Mouse (Mus musculus): ENCODE measurements at regions not wholly inside any gene's neighbourhood (a gene's known extent, or its start where the extent isn't known, plus 50 kb on each side); places are given as distances from the start of the nearest gene placed in this dataset.

DNA sequence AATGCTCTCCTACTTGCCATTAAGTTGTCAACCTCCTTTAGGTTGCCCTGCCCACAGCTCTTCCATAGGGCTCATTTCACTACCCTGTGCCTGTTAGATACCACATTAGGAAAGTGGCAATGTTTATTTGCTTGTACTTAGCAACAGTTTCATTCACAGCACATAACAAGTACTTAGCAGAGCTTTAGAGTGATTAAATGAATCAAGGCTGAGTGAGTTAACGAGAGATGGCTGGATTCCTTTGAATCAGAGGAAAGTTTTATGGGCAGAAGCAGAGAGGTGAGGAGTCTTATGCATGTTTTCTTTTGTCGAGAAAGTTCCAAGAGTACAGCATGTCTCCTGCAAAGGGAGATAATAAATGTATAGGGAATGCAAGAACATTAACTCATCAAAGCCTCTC lies 60.5 kb downstream of the Ptgs2 start:
- ATAC-seq (no peak), DNase-seq (no peak)
- no peaks in the 10 kb centered on the region for H3K36me3 ChIP-seq (replicated peaks; ENCODE audit: insufficient read depth, low read length)
- no peak overlapping the region for H3K4me3 ChIP-seq (ENCODE audit: low read depth, low read length)
- H3K27me3 ChIP-seq (ENCODE audit: insufficient read depth, low read length) = no peaks in the 10 kb centered on the region
- TF ChIP-seq CTCF (IDR thresholded peaks at IDR 0.05; ENCODE audit: low read depth) (no peak), EP300 (IDR thresholded peaks at IDR 0.05; ENCODE audit: low read depth) (no peak)
- no peaks in the 10 kb centered on the region for H3K9me3 ChIP-seq (ENCODE audit: low read length)
- H3K27ac ChIP-seq (ENCODE audit: low read depth) = no peak overlapping the region
- no peak overlapping the region for H3K9ac ChIP-seq (replicated peaks)
- no peaks in the 10 kb centered on the region for H3K4me1 ChIP-seq (ENCODE audit: insufficient read depth)
- WGBS (ENCODE audit: insufficient replicate concordance) = 63% methylated on average over 2 of the region's 2 CpGs
- H3K4me2 ChIP-seq (ENCODE audit: low read depth, low read length) = no peak overlapping the region

DNA sequence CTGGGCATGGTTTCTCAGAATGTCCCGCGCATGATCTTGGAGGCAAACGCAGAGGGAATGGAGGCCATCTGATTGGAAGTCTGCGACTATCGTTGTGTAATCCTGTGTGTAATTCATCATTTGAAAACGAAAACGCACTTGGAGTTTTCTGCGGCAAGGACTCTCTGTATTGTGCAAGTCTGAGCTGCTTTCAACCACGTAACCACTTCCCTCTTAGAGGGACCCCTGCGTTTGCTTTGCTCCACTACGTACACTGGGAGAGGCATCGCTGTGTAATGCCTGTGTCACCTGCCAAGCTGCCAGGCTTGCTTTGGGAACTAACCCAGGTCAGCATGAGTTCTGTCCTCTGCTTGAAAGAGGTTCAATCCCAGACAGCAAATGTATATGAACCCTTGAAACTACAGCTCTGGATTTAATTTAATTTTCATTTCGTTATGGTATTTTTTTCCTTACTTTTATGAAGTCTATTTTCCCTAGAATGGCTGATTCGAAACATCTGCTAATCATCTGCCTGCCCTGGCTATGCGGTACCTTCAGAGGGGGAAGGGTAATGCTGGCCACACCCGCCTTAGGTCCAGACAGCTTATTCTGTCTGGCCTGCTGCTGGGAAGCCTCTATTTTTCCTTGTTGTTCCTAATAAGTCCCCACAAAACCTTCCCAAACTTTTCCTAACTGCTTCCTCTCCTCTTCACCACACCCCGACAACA lies 65.2 kb downstream of the Ptgs2 start:
- Histone ChIP-seq H3K36me3 (replicated peaks; ENCODE audit: insufficient read depth, low read length) (no peaks in the 10 kb centered on the region), H3K4me1 (ENCODE audit: insufficient read depth) (no peaks in the 10 kb centered on the region), H3K9ac (replicated peaks) (no peak overlapping the region), H3K9me3 (ENCODE audit: low read length) (no peaks in the 10 kb centered on the region), H3K4me3 (ENCODE audit: low read depth, low read length) (no peak overlapping the region), H3K27me3 (ENCODE audit: insufficient read depth, low read length) (no peaks in the 10 kb centered on the region), H3K27ac (ENCODE audit: low read depth) (peak overlapping the region; percentile 64), H3K4me2 (ENCODE audit: low read depth, low read length) (peak overlapping the region; percentile 42)
- DNase-seq (peak; percentile 41), ATAC-seq (peak; percentile 83)
- 21% methylated on average over 17 of the region's 17 CpGs for WGBS (ENCODE audit: insufficient replicate concordance)
- TF ChIP-seq CTCF (IDR thresholded peaks at IDR 0.05; ENCODE audit: low read depth) = no peak

DNA sequence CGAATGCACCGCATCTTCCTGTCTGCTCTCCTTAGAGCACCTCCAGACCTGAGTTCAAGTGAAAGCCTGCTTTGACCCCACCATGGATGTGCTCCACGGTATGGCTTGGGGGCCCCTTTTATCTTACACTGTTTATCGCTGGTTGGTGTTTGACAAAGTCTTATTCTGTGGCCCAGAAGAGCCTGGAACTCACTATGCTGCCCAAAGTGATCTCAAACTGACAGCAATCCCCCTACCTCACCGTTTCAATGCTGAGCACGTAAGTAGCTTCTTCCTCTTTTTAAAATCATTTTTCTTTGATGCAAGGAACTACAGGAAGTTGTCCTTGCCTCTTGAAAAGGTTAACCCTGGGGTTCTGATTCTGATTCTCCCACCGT lies 65.8 kb downstream of the Ptgs2 start:
- Histone ChIP-seq H3K9me3 (ENCODE audit: low read length) (no peaks in the 10 kb centered on the region), H3K27me3 (ENCODE audit: insufficient read depth, low read length) (no peaks in the 10 kb centered on the region), H3K4me2 (ENCODE audit: low read depth, low read length) (peak overlapping the region; percentile 42; the same call in 1 of the 2 replicates), H3K9ac (replicated peaks) (no peak overlapping the region), H3K4me3 (ENCODE audit: low read depth, low read length) (no peak overlapping the region), H3K27ac (ENCODE audit: low read depth) (peak overlapping the region; percentile 64), H3K4me1 (ENCODE audit: insufficient read depth) (no peaks in the 10 kb centered on the region), H3K36me3 (replicated peaks; ENCODE audit: insufficient read depth, low read length) (no peaks in the 10 kb centered on the region)
- no peak for DNase-seq
- WGBS (ENCODE audit: insufficient replicate concordance) = 38% methylated on average over 7 of the region's 7 CpGs
- TF ChIP-seq EP300 (IDR thresholded peaks at IDR 0.05; ENCODE audit: low read depth) = no peak
- TF ChIP-seq CTCF (IDR thresholded peaks at IDR 0.05; ENCODE audit: low read depth) = no peak
- 0 out of 2 replicates have a peak, but pooled peaks have one; percentile 6 for ATAC-seq

- Histone ChIP-seq H3K9me3 (ENCODE audit: low read length) (no peaks in the 10 kb centered on the region), H3K9ac (replicated peaks) (no peak overlapping the region), H3K4me1 (ENCODE audit: insufficient read depth) (no peaks in the 10 kb centered on the region), H3K4me3 (ENCODE audit: low read depth, low read length) (no peak overlapping the region), H3K4me2 (ENCODE audit: low read depth, low read length) (no peak overlapping the region), H3K36me3 (replicated peaks; ENCODE audit: insufficient read depth, low read length) (no peaks in the 10 kb centered on the region), H3K27me3 (ENCODE audit: insufficient read depth, low read length) (no peaks in the 10 kb centered on the region), H3K27ac (ENCODE audit: low read depth) (no peak overlapping the region)
- TF ChIP-seq EP300 (IDR thresholded peaks at IDR 0.05; ENCODE audit: low read depth) (no peak), CTCF (IDR thresholded peaks at IDR 0.05; ENCODE audit: low read depth) (no peak)
- DNase-seq (no peak), ATAC-seq (peak; percentile 31)
Measured at GRCm38 (mm10) chr1:150167172-150167571, 67.3 kb downstream of the Ptgs2 start.

- Histone ChIP-seq H3K4me3 (ENCODE audit: low read depth, low read length) (no peak overlapping the region), H3K4me1 (ENCODE audit: insufficient read depth) (no peaks in the 10 kb centered on the region), H3K9ac (replicated peaks) (no peak overlapping the region), H3K9me3 (ENCODE audit: low read length) (no peaks in the 10 kb centered on the region), H3K27ac (ENCODE audit: low read depth) (no peak overlapping the region), H3K4me2 (ENCODE audit: low read depth, low read length) (no peak overlapping the region), H3K36me3 (replicated peaks; ENCODE audit: insufficient read depth, low read length) (no peaks in the 10 kb centered on the region), H3K27me3 (ENCODE audit: insufficient read depth, low read length) (no peaks in the 10 kb centered on the region)
- WGBS (ENCODE audit: insufficient replicate concordance) = 39% methylated on average over 3 of the region's 3 CpGs
- TF ChIP-seq CTCF (IDR thresholded peaks at IDR 0.05; ENCODE audit: low read depth) (no peak), EP300 (IDR thresholded peaks at IDR 0.05; ENCODE audit: low read depth) (no peak)
- no peak for ATAC-seq
- DNase-seq = no peak
Measured at GRCm38 (mm10) chr1:150174204-150174603, 74.4 kb downstream of the Ptgs2 start.

- H3K4me1 ChIP-seq (ENCODE audit: insufficient read depth) = no peaks in the 10 kb centered on the region
- no peak overlapping the region for H3K27ac ChIP-seq (ENCODE audit: low read depth)
- H3K4me3 ChIP-seq (ENCODE audit: low read depth, low read length) = no peak overlapping the region
- H3K27me3 ChIP-seq (ENCODE audit: insufficient read depth, low read length) = no peaks in the 10 kb centered on the region
- H3K9ac ChIP-seq (replicated peaks) = no peak overlapping the region
- TF ChIP-seq CTCF (IDR thresholded peaks at IDR 0.05; ENCODE audit: low read depth) = no peak
- TF ChIP-seq EP300 (IDR thresholded peaks at IDR 0.05; ENCODE audit: low read depth) = no peak
- WGBS (ENCODE audit: insufficient replicate concordance) = 77% methylated on average over 1 of the region's 1 CpGs
- no peak overlapping the region for H3K4me2 ChIP-seq (ENCODE audit: low read depth, low read length)
- DNase-seq (no peak), ATAC-seq (no peak)
- H3K9me3 ChIP-seq (ENCODE audit: low read length) = no peaks in the 10 kb centered on the region
- no peaks in the 10 kb centered on the region for H3K36me3 ChIP-seq (replicated peaks; ENCODE audit: insufficient read depth, low read length)
Measured at GRCm38 (mm10) chr1:150177029-150177740, 77.4 kb downstream of the Ptgs2 start.

Data from liver, postnatal 0 days (tissue).